In the genomic region with DNA sequence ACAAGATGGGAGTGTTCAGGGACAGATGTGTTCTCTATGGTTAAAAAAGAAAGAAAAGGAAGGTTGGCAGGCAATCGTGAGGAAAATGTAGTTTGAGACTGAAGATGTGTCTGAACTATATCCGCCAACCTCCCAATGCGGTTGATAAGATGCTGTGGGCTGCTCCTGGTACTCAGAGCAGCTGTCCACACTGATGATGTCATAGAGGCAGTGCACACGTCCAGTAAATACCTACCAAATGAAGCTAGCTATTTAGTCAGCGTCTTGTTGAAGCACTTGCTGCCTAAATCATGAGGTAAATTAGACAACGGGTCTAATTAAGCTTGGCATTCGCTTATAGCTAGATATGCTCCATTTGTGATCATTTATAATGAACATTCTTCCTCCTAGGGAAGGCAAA, we compare ENCODE assay signal across 24 mouse cellular contexts. TPM values are rescaled to one million over a fixed set of nuclear protein-coding genes. Genes with fewer than 3 reads are reported as not detected.
A peak's percentile ranks its signal among the peaks of the same experiment; 100 is the strongest.
DNase-seq lines count a peak whose midpoint lies in the region; ATAC-seq and TF ChIP-seq lines count a peak whose summit lies in the region.
"Had no signal": no experiment of that assay in that cellular context is flagged by ENCODE, and none has a peak within 500 bp of the region (broad histone marks: within the 10 kb centered on the region; RNA-seq: fewer than 3 reads in every experiment).

No protein-coding gene starts in this region.

- H3K36me3 ChIP-seq in forebrain, embryonic 14.5 days (ENCODE audit: control insufficient read depth, insufficient read depth, low read length) = no peaks in the 10 kb centered on the region
- no peaks in the 10 kb centered on the region for H3K36me3 ChIP-seq in forebrain, embryonic 11.5 days (ENCODE audit: control insufficient read depth, insufficient read depth, low read length)
- H3K36me3 ChIP-seq in midbrain, postnatal 0 days (ENCODE audit: insufficient read depth, low read length) = no peaks in the 10 kb centered on the region
- H3K36me3 ChIP-seq: embryonic facial prominence, embryonic 13.5 days; forebrain, embryonic 10.5 days; G1E had no signal

- TF ChIP-seq CTCF in brain, embryonic 14.5 days (IDR thresholded peaks at IDR 0.05; ENCODE audit: borderline replicate concordance, extremely low read depth, insufficient read depth, insufficient read length) = no peak
- TF ChIP-seq CTCF in midbrain, postnatal 0 days (IDR thresholded peaks at IDR 0.05) = no peak

- H3K27me3 ChIP-seq in forebrain, embryonic 14.5 days (replicated peaks; ENCODE audit: control insufficient read depth, insufficient read depth, low read length) = no peaks in the 10 kb centered on the region
- H3K27me3 ChIP-seq in forebrain, embryonic 11.5 days (ENCODE audit: control insufficient read depth, insufficient read depth, low read length) = no peaks in the 10 kb centered on the region
- H3K27me3 ChIP-seq in midbrain, postnatal 0 days (ENCODE audit: insufficient read depth, low read length) = no peaks in the 10 kb centered on the region
- H3K27me3 ChIP-seq: CH12.LX; embryonic facial prominence, embryonic 13.5 days; forebrain, embryonic 13.5 days had no signal

- ATAC-seq in forebrain, embryonic 14.5 days = no peak
- no peak for ATAC-seq in forebrain, embryonic 11.5 days (replicated peaks; ENCODE audit: low FRiP score)
- ATAC-seq in midbrain, postnatal 0 days (ENCODE audit: low FRiP score) = no peak
- ATAC-seq: activated CD4-positive, CD25-positive, alpha-beta regulatory T cell, adult 4 months; CD4-positive, CD25-positive, alpha-beta regulatory T cell, adult 4 months; forebrain, embryonic 13.5 days; forebrain, embryonic 16.5 days had no signal

- DNase-seq in forebrain, embryonic 14.5 days (ENCODE audit: low spot score) = peak; percentile 25
- no peak for DNase-seq in forebrain, embryonic 11.5 days (ENCODE audit: low spot score)
- peak; percentile 19 for DNase-seq in Muller cell, postnatal 12 days (ENCODE audit: inconsistent ontology term)
- DNase-seq in brain, embryonic 14.5 days (ENCODE audit: low read depth) = peak; percentile 40
- peak; percentile 58 for DNase-seq in retina, postnatal 1 day
- DNase-seq in T-cell, adult 2 months (ENCODE audit: low spot score) = no peak
- no peak for DNase-seq in thymus, postnatal 36 days
- no peak for DNase-seq in midbrain, postnatal 0 days (ENCODE audit: low spot score)
- DNase-seq: adrenal gland, adult 8-10 months; adrenal gland, postnatal 14 days; adrenal gland, postnatal 36 days; cerebellum, adult 11-12 months; cerebellum, adult 2 months; cerebellum, adult 9-10 months; cerebellum, postnatal 10 days; cerebellum, postnatal 25 days had no signal

- TF ChIP-seq POLR2A in brain, embryonic 14.5 days (IDR thresholded peaks at IDR 0.05; ENCODE audit: borderline replicate concordance, extremely low read depth, insufficient read depth, insufficient read length, poor library complexity, severe bottlenecking) = no peak

- 59% methylated on average over 7 of the region's 7 CpGs for WGBS in forebrain, embryonic 14.5 days
- WGBS in forebrain, embryonic 11.5 days = 79% methylated on average over 7 of the region's 7 CpGs
- 79% methylated on average over 7 of the region's 7 CpGs for WGBS in midbrain, postnatal 0 days

- no peaks in the 10 kb centered on the region for H3K9me3 ChIP-seq in forebrain, embryonic 14.5 days (replicated peaks; ENCODE audit: control insufficient read depth, low read length)
- no peaks in the 10 kb centered on the region for H3K9me3 ChIP-seq in forebrain, embryonic 11.5 days (ENCODE audit: control insufficient read depth, low read length)
- no peaks in the 10 kb centered on the region for H3K9me3 ChIP-seq in midbrain, postnatal 0 days (ENCODE audit: low read length)
- H3K9me3 ChIP-seq: embryonic facial prominence, embryonic 13.5 days; forebrain, embryonic 10.5 days; forebrain, embryonic 13.5 days; G1E had no signal

- H3K27ac ChIP-seq in forebrain, embryonic 14.5 days (ENCODE audit: low read depth, low read length) = no peak overlapping the region
- no peak overlapping the region for H3K27ac ChIP-seq in forebrain, embryonic 11.5 days (ENCODE audit: low read depth, low read length)
- H3K27ac ChIP-seq in midbrain, postnatal 0 days (ENCODE audit: low read depth, low read length) = no peak overlapping the region
- H3K27ac ChIP-seq: embryonic facial prominence, embryonic 13.5 days; forebrain, embryonic 10.5 days; forebrain, embryonic 13.5 days had no signal

- no peak overlapping the region for H3K4me2 ChIP-seq in forebrain, embryonic 14.5 days (ENCODE audit: low read length)
- H3K4me2 ChIP-seq in forebrain, embryonic 11.5 days (ENCODE audit: low read depth, low read length, severe bottlenecking) = no peak overlapping the region
- H3K4me2 ChIP-seq in midbrain, postnatal 0 days (ENCODE audit: low read depth, low read length, poor library complexity, severe bottlenecking) = no peak overlapping the region
- H3K4me2 ChIP-seq: embryonic facial prominence, embryonic 13.5 days; forebrain, embryonic 13.5 days had no signal

- H3K4me3 ChIP-seq in forebrain, embryonic 14.5 days (ENCODE audit: low read depth, low read length) = no peak overlapping the region
- H3K4me3 ChIP-seq in forebrain, embryonic 11.5 days (ENCODE audit: low read depth, low read length) = no peak overlapping the region
- H3K4me3 ChIP-seq in midbrain, postnatal 0 days (ENCODE audit: low read depth, low read length) = no peak overlapping the region
- H3K4me3 ChIP-seq: embryonic facial prominence, embryonic 13.5 days; forebrain, embryonic 10.5 days; forebrain, embryonic 13.5 days had no signal

- H3K4me1 ChIP-seq in forebrain, embryonic 14.5 days (ENCODE audit: control insufficient read depth, insufficient read depth, low read length) = no peaks in the 10 kb centered on the region
- H3K4me1 ChIP-seq in forebrain, embryonic 11.5 days (replicated peaks; ENCODE audit: control insufficient read depth, insufficient read depth, low read length) = no peaks in the 10 kb centered on the region
- H3K4me1 ChIP-seq in midbrain, postnatal 0 days (ENCODE audit: insufficient read depth, low read length) = no peaks in the 10 kb centered on the region
- H3K4me1 ChIP-seq: embryonic facial prominence, embryonic 13.5 days; forebrain, embryonic 10.5 days; forebrain, embryonic 13.5 days had no signal

- no peak overlapping the region for H3K9ac ChIP-seq in forebrain, embryonic 14.5 days (ENCODE audit: low read length)
- no peak overlapping the region for H3K9ac ChIP-seq in forebrain, embryonic 11.5 days (ENCODE audit: low read length)
- H3K9ac ChIP-seq in midbrain, postnatal 0 days (replicated peaks; ENCODE audit: low read length, poor library complexity, severe bottlenecking) = no peak overlapping the region
- H3K9ac ChIP-seq: embryonic facial prominence, embryonic 13.5 days; forebrain, embryonic 13.5 days had no signal

RNA-seq across cellular contexts. Expression of gene Kdr, which starts 28.1 kb away (rescaled TPM):
- polyA plus RNA-seq in forebrain, embryonic 14.5 days (2014; fragmentation: Nextera tagmentation; extraction: Ambion mirVana) = 13.2 and 16.3 TPM in 2 replicates
- polyA plus RNA-seq in forebrain, embryonic 11.5 days (2014; fragmentation: Nextera tagmentation; extraction: Ambion mirVana) = 28.8 and 28.9 TPM in 2 replicates
- polyA plus RNA-seq in brain, embryonic 14.5 days (2012; rRNA removed) = 14.7 and 25.8 TPM in 2 replicates
- 19.1 and 24.7 TPM in 2 replicates for total RNA-seq in midbrain, postnatal 0 days (2014; rRNA removed)
- 11.6 and 12.5 TPM in 2 replicates for polyA plus RNA-seq in midbrain, postnatal 0 days (2015; fragmentation: Nextera tagmentation; extraction: Ambion mirVana)
- total RNA-seq: CH12.LX had no signal
- polyA plus RNA-seq: G1E had no signal

Comparison
In these comparisons a context has a peak if more than half of its experiments do, and no peak if none do; other contexts are left out.
1. DNase-seq: peak in forebrain, embryonic 14.5 days (single experiment), Muller cell, postnatal 12 days (single experiment), brain, embryonic 14.5 days (single experiment) and retina, postnatal 1 day (single experiment); none in forebrain, embryonic 11.5 days (single experiment), T-cell, adult 2 months (single experiment), thymus, postnatal 36 days (0 of 2) and midbrain, postnatal 0 days (single experiment).